Mouse (Mus musculus): ENCODE results near the gene Olfr776. TPM values are rescaled to one million over a fixed set of nuclear protein-coding genes. Genes with fewer than 3 reads are reported as not detected.

Gene Olfr776
- not detected for polyA plus RNA-seq (2017; shearing (Covaris generic))

DNA sequence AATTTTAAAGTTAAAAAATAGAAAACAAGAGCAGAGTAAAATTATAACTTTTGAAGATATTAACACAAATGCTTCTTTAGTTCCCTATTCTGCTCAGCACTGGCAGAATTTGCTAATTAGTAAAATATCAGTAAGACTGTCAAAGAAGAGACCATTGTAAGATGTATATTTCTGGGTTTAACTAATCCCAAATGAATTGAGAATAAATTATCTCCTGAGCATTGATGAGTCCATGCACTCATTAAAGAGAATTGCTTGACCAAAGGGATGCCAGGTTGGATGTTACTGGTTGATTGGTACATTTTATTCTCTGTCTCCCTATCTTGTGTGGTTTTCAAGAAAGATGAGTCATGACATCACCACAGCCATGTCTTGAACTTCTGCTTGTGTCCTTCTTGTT is at the start of gene Olfr776:
Gene Olfr776, plus strand, starts transcription at position 301 of the 400 bp plus-strand sequence.

DNA sequence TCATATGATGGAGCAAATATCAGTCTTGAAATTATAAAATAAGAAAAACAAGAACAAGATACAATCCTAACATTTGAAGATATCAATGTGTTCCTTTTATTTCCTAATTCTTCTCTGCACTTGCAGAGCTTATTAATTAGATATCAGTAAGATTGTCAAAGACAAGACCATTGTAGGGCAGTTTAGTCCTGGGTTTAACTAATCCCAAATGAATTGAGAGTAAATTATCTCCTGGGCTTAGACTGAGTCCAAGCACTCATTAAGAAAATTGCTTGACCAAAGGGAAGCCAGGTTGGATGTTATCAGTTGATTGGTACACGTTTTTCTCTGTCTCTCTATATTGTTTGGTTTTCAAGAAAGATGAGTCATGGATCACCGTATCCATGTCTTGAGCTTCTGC is 23.0 kb upstream of the Olfr776 start, which contains the start of gene Olfr774:
Gene Olfr774, plus strand, starts transcription at position 301 of the 400 bp plus-strand sequence.

DNA sequence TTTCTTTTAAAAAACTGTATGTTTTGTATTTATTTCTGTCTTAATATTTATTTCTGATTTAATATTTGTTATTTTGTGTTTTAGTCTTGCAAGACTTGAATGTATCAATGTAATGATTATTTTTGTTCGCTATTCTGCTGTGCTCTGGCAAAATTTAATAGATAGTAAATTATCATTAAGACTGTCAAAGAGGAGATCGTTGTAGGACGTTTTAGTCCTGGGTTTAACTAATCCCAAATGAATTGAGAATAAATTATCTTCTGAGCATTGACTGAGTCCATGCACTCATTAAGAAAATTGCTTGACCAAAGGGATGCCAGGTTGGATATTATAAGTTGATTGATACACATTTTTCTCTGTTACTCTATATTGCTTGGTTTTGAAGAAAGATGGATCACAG is 10.8 kb upstream of the Olfr776 start, which contains the start of gene Olfr775:
Gene Olfr775, plus strand, starts transcription at position 301 of the 400 bp plus-strand sequence.

DNA sequence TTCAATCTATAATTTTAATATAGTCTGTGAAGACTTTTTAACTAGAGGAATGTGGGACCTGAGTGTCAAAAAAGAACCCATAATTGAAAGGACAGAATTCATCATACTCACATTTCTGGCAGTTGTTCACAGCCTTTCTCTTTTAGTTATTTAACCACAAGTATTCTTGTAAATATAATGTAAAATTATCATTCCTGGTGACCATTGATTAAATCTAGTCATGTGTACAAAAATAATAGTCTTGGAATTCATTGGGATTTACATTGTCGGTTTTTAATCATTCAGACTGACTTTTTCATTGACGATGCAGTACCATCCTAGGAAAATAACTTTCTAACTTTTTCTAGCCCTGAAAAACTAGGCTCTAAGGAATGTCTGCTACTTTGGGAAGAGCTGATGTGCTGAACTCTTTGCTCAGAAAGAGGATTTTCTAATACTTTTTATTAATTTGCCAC is 12.2 kb downstream of the Olfr776 start, which contains the start of gene Olfr777:
Gene Olfr777, minus strand, starts transcription at position 405 of the 455 bp plus-strand sequence.

Other genes starting within 250 kb of the Olfr776 start
- gene Olfr763, start 248.3 kb upstream of the Olfr776 start, polyA plus RNA-seq (2017; shearing (Covaris generic)) = not detected
- gene Olfr764-ps1, start 219.2 kb upstream of the Olfr776 start, polyA plus RNA-seq (2017; shearing (Covaris generic)) = not detected
- not detected for gene Olfr765, start 209.1 kb upstream of the Olfr776 start, polyA plus RNA-seq (2017; shearing (Covaris generic))
- gene Olfr766-ps1, start 190.2 kb upstream of the Olfr776 start, polyA plus RNA-seq (2017; shearing (Covaris generic)) = not detected
- gene Olfr767, start 176.2 kb upstream of the Olfr776 start, polyA plus RNA-seq (2017; shearing (Covaris generic)) = not detected
- gene Olfr768, start 159.8 kb upstream of the Olfr776 start, polyA plus RNA-seq (2017; shearing (Covaris generic)) = not detected
- not detected for gene Olfr769, start 141.3 kb upstream of the Olfr776 start, polyA plus RNA-seq (2017; shearing (Covaris generic))
- gene Olfr770, start 120.1 kb upstream of the Olfr776 start, polyA plus RNA-seq (2017; shearing (Covaris generic)) = not detected
- gene Olfr771, start 94.4 kb upstream of the Olfr776 start, polyA plus RNA-seq (2017; shearing (Covaris generic)) = not detected
- gene Olfr772, start 81.2 kb upstream of the Olfr776 start, polyA plus RNA-seq (2017; shearing (Covaris generic)) = not detected
- not detected for gene Olfr773, start 71.7 kb upstream of the Olfr776 start, polyA plus RNA-seq (2017; shearing (Covaris generic))
- not detected for gene Olfr774, start 22.9 kb upstream of the Olfr776 start, polyA plus RNA-seq (2017; shearing (Covaris generic))
- not detected for gene Olfr775, start 10.7 kb upstream of the Olfr776 start, polyA plus RNA-seq (2017; shearing (Covaris generic))
- gene Olfr777, start 12.4 kb downstream of the Olfr776 start, polyA plus RNA-seq (2017; shearing (Covaris generic)) = not detected
- gene Olfr780, start 59.0 kb downstream of the Olfr776 start, polyA plus RNA-seq (2017; shearing (Covaris generic)) = not detected
- gene Olfr781, start 69.7 kb downstream of the Olfr776 start, polyA plus RNA-seq (2017; shearing (Covaris generic)) = not detected
- not detected for gene Olfr782, start 89.7 kb downstream of the Olfr776 start, polyA plus RNA-seq (2017; shearing (Covaris generic))
- not detected for gene Olfr784, start 125.0 kb downstream of the Olfr776 start, polyA plus RNA-seq (2017; shearing (Covaris generic))
- gene Olfr785, start 146.3 kb downstream of the Olfr776 start, polyA plus RNA-seq (2017; shearing (Covaris generic)) = not detected
- gene Olfr786, start 168.2 kb downstream of the Olfr776 start, polyA plus RNA-seq (2017; shearing (Covaris generic)) = not detected
- not detected for gene Olfr787, start 202.7 kb downstream of the Olfr776 start, polyA plus RNA-seq (2017; shearing (Covaris generic))
- not detected for gene Olfr788, start 211.9 kb downstream of the Olfr776 start, polyA plus RNA-seq (2017; shearing (Covaris generic))
- gene Olfr789, start 225.6 kb downstream of the Olfr776 start, polyA plus RNA-seq (2017; shearing (Covaris generic)) = not detected
- gene Olfr790, start 239.4 kb downstream of the Olfr776 start, polyA plus RNA-seq (2017; shearing (Covaris generic)) = not detected